Mouse (Mus musculus) urinary bladder, postnatal 4 days (tissue): ENCODE measurements around the gene Slc25a22.

ENCODE experiments used
- DNase-seq, 2 experiments: peaks; one replicate each; pipeline ENCODE4 v3.0.0; 2021 to 2022; ENCODE audit warnings: low spot score in 2 of 2

Slc25a22 gene

DNA sequence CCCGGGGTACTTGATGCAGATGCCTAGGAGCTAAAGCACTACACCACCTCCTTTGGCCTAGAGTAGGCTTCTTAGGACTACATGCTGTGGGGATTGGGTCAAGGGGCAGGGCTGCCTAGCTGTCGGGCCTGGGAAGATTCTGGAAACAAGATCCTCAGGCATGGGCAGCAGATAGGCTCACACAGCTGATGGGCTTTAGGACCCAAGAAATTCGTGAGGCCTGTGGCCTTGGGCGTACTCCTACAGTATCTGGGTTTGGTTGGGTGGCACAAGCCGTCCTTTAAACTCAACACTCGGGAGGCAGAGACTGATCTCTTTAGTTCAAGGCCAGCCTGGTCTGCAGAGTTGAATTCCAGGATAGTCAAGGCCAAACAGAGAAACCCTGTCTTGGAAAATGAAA, 34.5 kb upstream of the Slc25a22 start:
- no peak for DNase-seq

GRCm38 (mm10) chr7:141471236-141471635, 33.5 kb upstream of the Slc25a22 start:
- DNase-seq, result no peak

DNA sequence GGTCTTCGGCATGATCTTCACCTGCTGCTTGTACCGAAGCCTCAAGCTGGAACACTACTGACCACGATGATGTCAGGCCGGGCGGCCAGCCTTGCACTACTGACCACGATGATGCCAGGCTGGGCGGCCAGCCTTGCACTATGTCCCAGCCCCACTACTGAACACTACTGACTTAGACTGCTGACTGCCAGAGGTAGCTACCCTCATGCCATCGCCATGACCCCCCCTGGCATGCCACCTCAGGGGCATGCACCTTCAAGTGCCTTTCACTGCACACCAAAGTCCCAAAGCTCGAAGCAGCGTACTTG, 32.9 kb upstream of the Slc25a22 start:
- no peak for DNase-seq

DNA sequence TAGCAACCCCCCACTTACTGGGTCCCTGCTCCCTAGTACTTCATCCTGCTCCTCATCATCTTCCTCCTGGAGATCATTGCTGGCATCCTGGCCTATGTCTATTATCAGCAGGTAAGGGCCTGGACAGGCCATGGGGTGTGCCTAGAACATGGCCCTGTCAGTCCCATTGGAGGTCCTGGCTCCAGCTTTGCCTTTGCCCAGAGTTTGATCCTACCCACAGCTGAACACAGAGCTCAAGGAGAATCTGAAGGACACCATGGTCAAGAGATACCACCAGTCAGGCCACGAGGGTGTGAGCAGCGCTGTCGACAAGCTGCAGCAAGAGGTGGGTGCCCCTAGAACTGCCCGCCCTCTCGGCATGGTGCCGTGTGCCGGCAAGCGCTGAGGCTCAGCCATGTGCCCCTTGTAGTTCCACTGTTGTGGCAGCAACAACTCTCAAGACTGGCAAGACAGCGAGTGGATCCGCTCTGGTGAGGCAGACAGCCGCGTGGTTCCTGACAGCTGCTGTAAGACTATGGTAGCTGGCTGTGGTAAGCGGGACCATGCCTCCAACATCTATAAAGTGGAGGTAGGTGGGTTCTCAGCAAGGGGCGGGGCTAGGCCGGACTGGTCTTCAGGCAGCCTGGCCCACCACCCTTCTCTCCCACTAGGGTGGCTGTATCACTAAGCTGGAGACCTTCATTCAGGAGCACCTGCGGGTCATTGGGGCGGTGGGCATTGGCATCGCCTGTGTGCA, 32.4 kb upstream of the Slc25a22 start:
- no peak for DNase-seq

DNA sequence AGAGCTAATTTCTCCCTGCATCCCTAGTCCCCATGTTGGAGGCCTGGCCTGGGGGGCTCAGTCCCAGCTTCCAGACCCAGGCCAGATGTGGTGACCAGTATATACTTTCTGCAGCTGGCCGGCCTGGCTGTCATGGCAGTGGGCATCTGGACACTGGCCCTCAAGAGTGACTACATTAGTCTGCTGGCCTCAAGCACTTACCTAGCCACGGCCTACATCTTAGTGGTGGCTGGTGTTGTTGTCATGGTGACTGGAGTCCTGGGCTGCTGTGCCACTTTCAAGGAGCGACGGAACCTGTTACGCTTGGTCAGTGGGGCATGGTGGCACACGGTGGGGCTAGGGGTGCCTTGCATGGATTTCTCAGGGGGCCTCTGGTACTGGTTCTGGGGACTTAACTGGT, 31.7 kb upstream of the Slc25a22 start:
- no peak for DNase-seq

DNA sequence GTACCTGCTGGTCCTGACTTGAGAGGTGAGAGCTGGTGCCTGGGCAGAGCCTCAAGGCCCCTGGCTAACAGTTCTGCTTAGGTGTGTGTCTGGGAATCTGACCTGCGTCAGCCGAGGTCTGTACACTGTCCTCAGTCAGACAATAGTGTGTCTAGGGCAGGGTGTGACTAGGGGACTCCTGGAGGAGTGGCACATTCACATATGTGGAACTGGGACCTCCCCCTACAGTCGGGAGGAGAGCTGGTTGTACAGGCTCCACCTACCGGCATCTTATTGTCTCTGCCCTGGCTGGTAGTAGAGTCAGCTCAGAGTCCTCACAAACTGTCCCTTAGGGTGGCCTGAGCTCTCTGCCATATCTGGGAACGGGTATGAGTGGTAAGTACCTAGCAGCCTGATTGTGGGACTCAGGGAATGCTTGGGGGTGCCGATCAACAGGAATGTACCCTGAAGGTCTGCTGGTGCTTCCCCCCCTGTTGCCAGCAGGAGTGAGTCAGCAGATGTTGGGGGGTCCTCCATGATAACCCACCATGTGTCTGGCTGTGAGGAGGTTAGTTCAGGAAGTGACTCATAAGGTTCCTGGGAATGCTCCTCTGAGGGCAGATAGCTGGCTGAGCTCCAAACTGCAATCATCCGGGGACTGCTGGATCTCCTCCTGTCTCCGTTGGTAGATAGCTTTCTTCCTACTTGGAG, 31.0 kb upstream of the Slc25a22 start:
- DNase-seq, result peak in 1 of 2 experiments; percentile 65

GRCm38 (mm10) chr7:141468164-141468521, 30.5 kb upstream of the Slc25a22 start:
- no peak for DNase-seq

DNA sequence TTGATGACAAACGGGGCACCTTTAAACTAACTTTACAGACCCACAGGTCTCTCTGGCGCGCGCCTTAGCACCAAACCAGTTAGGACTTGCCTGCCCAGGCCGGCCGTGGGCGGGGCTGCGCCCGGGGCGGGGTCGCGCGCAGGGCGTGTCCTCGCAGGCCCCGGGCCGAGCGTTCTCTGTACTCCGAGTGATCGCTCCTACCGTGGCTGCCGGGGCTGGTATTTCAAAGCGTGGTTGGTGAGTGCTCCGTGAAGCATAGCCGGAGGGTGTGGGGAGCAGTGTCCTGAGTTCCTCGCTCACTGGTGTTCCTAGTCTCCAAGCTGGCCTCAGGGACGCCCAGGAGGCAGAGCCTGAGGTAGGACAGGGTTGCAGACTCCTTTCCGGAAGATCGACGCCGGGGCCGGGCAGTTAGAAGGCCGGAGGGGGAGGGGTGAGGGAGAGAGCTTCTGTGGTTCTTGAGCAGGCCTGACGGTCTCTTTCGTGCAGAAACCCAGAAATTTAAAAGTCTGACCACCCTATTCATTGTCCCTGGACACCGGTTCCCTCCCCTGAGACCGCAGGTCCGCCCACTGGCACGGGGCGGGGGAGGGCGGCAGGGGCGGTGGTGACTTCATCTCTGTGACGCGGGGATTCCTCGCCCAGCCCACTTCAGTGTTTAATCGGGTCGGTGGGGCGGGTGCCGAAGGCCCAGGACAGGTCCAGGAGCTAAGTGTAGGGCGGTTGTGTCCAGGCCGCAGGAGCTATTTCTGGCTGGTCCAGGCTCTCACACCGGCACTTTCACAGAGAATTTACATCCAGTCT, 29.7 kb upstream of the Slc25a22 start, which contains the start of gene Cd151:
Cd151 (plus strand) TSS at position 163 of the 801 bp plus-strand sequence.
- DNase-seq, result peak; percentile 88 to 90

DNA sequence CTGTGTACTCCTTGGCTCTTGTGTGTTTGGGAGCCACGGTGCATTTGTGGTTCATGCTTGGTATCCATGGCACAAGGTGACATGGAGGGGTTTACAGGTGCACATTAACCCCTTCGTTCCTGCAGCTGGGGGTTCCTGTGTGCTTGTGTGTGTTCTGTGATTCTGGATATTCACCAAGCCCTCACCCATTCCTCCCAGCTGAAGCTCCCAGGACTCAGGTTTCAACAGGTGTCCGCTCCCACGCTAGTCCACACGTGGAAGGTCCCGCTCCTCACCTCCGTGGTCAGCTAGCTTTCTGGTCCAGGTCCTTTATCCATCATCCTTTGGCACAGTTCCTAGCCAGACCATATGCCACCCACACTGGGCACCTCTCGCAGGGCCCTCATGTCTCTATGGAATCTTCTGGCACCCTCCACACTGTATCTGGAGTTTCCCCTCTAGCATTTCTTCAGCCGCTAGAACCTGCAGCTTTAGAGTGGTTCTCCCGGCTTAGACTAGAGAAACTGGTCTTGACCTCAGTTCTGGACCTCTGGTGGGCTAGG, 29.0 kb upstream of the Slc25a22 start:
- DNase-seq, result no peak

DNA sequence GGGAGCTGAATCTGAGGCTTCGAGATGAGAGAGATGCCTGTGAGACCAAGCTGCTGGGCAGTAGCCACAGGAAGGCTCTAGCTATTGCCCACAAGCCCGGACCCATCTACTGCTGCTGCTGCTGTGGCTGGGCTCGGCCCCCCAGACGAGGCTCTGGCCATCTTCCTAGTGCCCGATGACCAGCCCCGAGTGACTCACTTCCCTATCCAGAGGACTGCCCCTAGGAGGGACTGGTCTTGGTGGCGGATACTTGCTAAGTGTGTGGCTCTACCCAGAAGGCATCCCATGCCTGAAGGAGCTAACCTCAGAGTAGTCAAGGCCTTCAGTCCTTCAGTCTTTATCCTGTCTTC, 28.3 kb upstream of the Slc25a22 start:
- no peak for DNase-seq

DNA sequence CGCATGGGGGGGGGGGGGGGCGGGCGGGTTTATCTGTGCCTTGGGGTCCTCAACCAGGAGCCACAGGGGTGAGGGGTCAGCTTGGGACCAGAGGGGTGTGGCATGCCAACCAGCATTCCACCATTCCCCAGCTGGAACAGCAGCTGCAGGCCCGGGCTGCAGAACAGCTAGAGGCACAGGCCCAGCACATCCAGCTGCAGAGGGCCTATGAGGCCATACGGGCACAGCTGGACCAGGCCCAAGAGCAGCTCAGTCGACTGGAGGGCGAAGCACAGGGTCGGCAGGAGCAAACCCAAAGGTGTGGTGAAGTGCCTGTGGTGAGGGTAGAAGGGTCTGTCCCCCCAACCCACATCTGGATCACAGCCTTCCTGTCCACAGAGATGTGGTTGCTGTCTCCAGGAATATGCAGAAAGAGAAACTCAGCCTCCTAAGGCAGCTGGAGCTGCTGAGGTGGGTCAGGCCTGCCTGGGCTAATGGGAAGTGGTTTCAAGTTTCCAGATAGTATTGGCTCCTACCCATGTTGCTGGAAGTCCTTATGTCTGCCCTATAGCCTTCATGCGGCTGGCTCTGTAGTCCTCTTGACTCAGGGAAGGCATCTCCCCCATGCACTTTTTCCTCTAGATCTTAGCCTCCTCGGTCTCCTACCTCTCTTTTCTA, 27.8 kb upstream of the Slc25a22 start:
- no peak for DNase-seq

- no peak for DNase-seq
These were observed 27.0 kb upstream of the Slc25a22 start for GRCm38 (mm10) chr7:141464603-141465201.

- no peak for DNase-seq
These were observed 26.3 kb upstream of the Slc25a22 start for GRCm38 (mm10) chr7:141463824-141464602.

DNA sequence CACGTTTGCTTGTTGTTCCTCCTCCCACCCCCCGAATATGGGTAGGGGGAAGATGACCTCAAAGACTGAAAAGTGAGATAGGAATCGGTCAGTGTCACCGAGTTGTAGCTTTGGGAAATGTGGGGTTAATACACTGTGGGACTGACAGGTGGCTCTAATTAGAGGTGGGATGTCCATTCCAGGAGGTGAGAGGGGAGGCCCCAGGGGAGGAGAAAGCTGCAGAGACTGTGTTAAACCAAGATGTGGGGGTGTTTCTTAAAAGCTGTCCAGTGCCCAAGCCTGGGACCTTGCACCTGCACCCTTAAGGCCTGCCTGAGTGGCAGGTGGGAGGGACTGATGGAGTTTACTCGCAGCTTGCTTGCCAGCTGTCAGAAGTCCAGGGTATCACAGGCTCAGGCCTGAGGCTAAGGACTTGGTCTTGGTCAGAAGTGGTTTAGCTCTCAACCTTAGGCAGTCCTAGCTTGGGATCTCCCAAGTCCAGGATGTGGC, 24.7 kb upstream of the Slc25a22 start:
- DNase-seq, result no peak

DNA sequence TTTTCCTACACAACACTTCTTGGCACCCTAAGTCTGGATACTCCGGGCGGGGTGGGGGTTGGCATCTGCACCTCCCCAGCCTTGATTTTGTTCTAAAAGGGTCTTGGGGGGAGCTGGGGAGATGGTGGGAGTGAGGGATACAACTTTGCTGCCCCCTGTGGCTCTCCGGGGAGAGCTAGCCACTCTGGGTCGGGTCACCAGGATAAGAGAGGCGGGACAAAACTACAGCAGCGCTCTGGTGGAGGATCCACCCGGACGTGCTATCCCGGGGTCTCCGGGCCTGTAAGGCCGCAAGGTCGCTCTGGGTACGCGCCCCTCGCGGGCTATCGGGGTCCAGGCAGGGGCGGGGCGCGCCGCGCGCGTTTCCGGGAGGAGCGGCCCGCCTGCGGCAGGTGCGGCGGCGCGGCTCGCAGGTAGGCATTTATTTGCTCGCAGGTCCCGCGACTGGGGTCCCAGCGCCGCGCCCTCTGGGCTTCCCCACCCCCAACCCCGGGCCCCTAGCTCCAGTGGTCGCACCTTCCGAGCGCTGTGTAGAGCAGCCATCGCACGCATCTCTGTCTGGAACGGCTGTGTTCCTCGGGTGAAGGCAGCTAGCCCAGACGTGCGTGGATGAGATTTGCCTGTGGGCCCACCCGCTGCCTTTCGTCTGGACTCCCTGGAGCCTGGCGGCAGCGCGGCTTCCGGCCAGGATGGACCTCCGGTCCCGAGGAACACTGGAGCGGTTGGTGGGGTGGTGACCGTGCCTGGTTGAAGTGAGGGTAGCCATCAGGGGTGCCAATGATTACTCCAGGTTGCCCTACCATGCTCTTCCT, 24.0 kb upstream of the Slc25a22 start:
- DNase-seq, result no peak

- DNase-seq, result peak in 1 of 2 experiments; percentile 20
These were observed 22.9 kb upstream of the Slc25a22 start, which contains the start of gene Cracr2b for GRCm38 (mm10) chr7:141460391-141461113. TSS of gene Cracr2b (plus strand) at chr7:141461094.

- no peak for DNase-seq
These were observed 22.3 kb upstream of the Slc25a22 start for GRCm38 (mm10) chr7:141460001-141460390.

- no peak for DNase-seq
These were observed 21.6 kb upstream of the Slc25a22 start for GRCm38 (mm10) chr7:141459301-141459711.

DNA sequence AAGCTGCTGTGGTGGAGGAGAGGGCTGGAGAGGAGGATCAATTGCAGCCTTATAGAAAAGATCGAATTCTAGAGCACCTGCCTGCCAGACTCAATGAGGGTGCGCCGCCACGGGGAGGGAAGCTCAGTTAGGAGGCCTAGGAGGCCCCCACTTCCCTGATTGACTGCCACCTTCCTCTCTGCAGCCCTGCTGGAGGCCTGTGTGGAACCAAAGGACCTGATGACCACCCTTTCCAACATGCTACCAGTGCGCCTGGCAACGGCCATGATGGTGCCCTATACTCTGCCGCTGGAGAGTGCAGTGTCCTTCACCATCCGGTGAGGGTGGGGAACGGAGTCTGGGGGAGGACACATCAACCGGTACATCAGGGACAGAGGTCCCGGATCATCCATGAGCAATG, 21.0 kb upstream of the Slc25a22 start:
- DNase-seq, result no peak
